Comparison of ENCODE assay signal across 16 mouse cellular contexts in genomic region chr11:76080293-76080692, GRCm38 (mm10). TPM values are rescaled to one million over a fixed set of nuclear protein-coding genes. Genes with fewer than 3 reads are reported as not detected.
DNase-seq lines count a peak whose midpoint lies in the region; ATAC-seq and TF ChIP-seq lines count a peak whose summit lies in the region.
"Had no signal": no experiment of that assay in that cellular context is flagged by ENCODE, and none has a peak within 500 bp of the region (broad histone marks: within the 10 kb centered on the region; RNA-seq: fewer than 3 reads in every experiment).

No protein-coding gene starts in this region.

- H3K36me3 ChIP-seq in neural tube, embryonic 13.5 days, result peaks cover 64% of the 10 kb centered on the region
- peaks cover 6% of the 10 kb centered on the region for H3K36me3 ChIP-seq in lung, embryonic 16.5 days (ENCODE audit: control insufficient read depth, insufficient read depth, low read length)

- no peak for DNase-seq in gastrocnemius, adult 2 months
- DNase-seq in gastrocnemius, adult 18-20 months (ENCODE audit: low spot score), result no peak
- DNase-seq in neural tube, embryonic 10.5 days (ENCODE audit: extremely low spot score, low spot score), result no peak
- DNase-seq in c-Kit-positive CD71-positive TER-119-positive erythroid progenitor cells, embryonic 14.5 days (ENCODE audit: low spot score), result no peak
- no peak for DNase-seq in ovary, postnatal 36 days (ENCODE audit: low spot score)
- DNase-seq: forebrain, postnatal 0 days; gastrocnemius, postnatal 14 days; layer of hippocampus, adult 9-11 months; liver had no signal

- no peak overlapping the region for H3K4me2 ChIP-seq in neural tube, embryonic 13.5 days
- no peak overlapping the region for H3K4me2 ChIP-seq in lung, embryonic 16.5 days (ENCODE audit: low read depth, low read length)
- H3K4me2 ChIP-seq: embryonic facial prominence, embryonic 12.5 days; midbrain, embryonic 12.5 days had no signal

- H3K9me3 ChIP-seq in neural tube, embryonic 13.5 days, result no peaks in the 10 kb centered on the region
- no peaks in the 10 kb centered on the region for H3K9me3 ChIP-seq in lung, embryonic 16.5 days (ENCODE audit: control insufficient read depth, low read length)
- H3K9me3 ChIP-seq: embryonic facial prominence, embryonic 12.5 days; heart, embryonic 10.5 days; midbrain, embryonic 12.5 days had no signal

- no peak for ATAC-seq in neural tube, embryonic 13.5 days (ENCODE audit: low read depth)
- ATAC-seq in lung, embryonic 16.5 days (ENCODE audit: low read depth), result peak; percentile 47
- no peak for ATAC-seq in megakaryocyte, adult 5-6 weeks (ENCODE audit: poor library complexity, severe bottlenecking)
- ATAC-seq: forebrain, postnatal 0 days; inflammation-experienced regulatory T-cells, adult 6 months had no signal

- no peak for TF ChIP-seq CTCF in gastrocnemius, adult 2 months (IDR thresholded peaks at IDR 0.05)

- WGBS in neural tube, embryonic 13.5 days, result 76% methylated on average over 2 of the region's 2 CpGs
- 35% methylated on average over 2 of the region's 2 CpGs for WGBS in lung, embryonic 16.5 days

- H3K27me3 ChIP-seq in neural tube, embryonic 13.5 days, result no peaks in the 10 kb centered on the region
- no peaks in the 10 kb centered on the region for H3K27me3 ChIP-seq in lung, embryonic 16.5 days (ENCODE audit: control insufficient read depth, insufficient read depth, low read depth, low read length)
- H3K27me3 ChIP-seq: embryonic facial prominence, embryonic 12.5 days; midbrain, embryonic 12.5 days had no signal

- H3K4me3 ChIP-seq in gastrocnemius, adult 2 months, result no peak overlapping the region
- H3K4me3 ChIP-seq in neural tube, embryonic 13.5 days, result no peak overlapping the region
- no peak overlapping the region for H3K4me3 ChIP-seq in lung, embryonic 16.5 days (ENCODE audit: low read length)
- H3K4me3 ChIP-seq: embryonic facial prominence, embryonic 12.5 days; heart, embryonic 10.5 days; midbrain, embryonic 12.5 days had no signal

- peak overlapping the region; percentile 83 for H3K27ac ChIP-seq in gastrocnemius, adult 2 months
- H3K27ac ChIP-seq in neural tube, embryonic 13.5 days (replicated peaks), result 0 out of 2 replicates have a peak overlapping the region, but pooled peaks have one; percentile 28
- H3K27ac ChIP-seq in lung, embryonic 16.5 days (ENCODE audit: low read length), result peak overlapping the region; percentile 65
- H3K27ac ChIP-seq: embryonic facial prominence, embryonic 12.5 days; heart, embryonic 10.5 days; midbrain, embryonic 12.5 days had no signal

- H3K9ac ChIP-seq in neural tube, embryonic 13.5 days, result no peak overlapping the region
- no peak overlapping the region for H3K9ac ChIP-seq in lung, embryonic 16.5 days (ENCODE audit: low read length)
- H3K9ac ChIP-seq: embryonic facial prominence, embryonic 12.5 days; forebrain, postnatal 0 days; midbrain, embryonic 12.5 days had no signal

- H3K4me1 ChIP-seq in neural tube, embryonic 13.5 days (replicated peaks), result no peaks in the 10 kb centered on the region
- H3K4me1 ChIP-seq in lung, embryonic 16.5 days (replicated peaks; ENCODE audit: control insufficient read depth, insufficient read depth, low read length), result peaks cover 5% of the 10 kb centered on the region; the same call in 1 of the 2 replicates
- H3K4me1 ChIP-seq: midbrain, embryonic 12.5 days had no signal

- intact Hi-C loops in gastrocnemius, adult 2 months (cut with DNase I), result loop anchor here (5.0 kb wide), 1 partner anchor 38 kb away; no protein-coding TSS in a partner anchor

RNA-seq across cellular contexts. Expression of gene Rflnb, which starts 52.7 kb away (rescaled TPM):
- total RNA-seq in gastrocnemius, adult 2 months (2021), result 10 to 100 TPM; 13.2 to 21.8 TPM
- total RNA-seq in gastrocnemius, adult 18-20 months (2021), result 10 to 100 TPM; 10.9 to 16.1 TPM
- 12.1 and 13.6 TPM in 2 replicates for polyA plus RNA-seq in neural tube, embryonic 13.5 days (2015; fragmentation: Nextera tagmentation; extraction: Ambion mirVana)
- 41.7 and 42.8 TPM in 2 replicates for polyA plus RNA-seq in lung, embryonic 16.5 days (2015; fragmentation: Nextera tagmentation; extraction: Ambion mirVana)
- 34.6 and 37.5 TPM in 2 replicates for total RNA-seq in megakaryocyte, adult 5-6 weeks (2015)
- 45.7 and 54.6 TPM in 2 replicates for total RNA-seq in megakaryocyte, adult 5-6 weeks (2017)

Comparison
In these comparisons a context has a peak if more than half of its experiments do, and no peak if none do; other contexts are left out.
1. H3K27ac ChIP-seq: peak in every context shown above with its lines; median percentile 83 in gastrocnemius, adult 2 months; 65 in lung, embryonic 16.5 days; 28 in neural tube, embryonic 13.5 days.